Mouse (Mus musculus) layer of hippocampus, adult 2 months (tissue): ENCODE measurements around the gene Kbtbd7. TPM values are rescaled to one million over a fixed set of nuclear protein-coding genes. Genes with fewer than 3 reads are reported as not detected.

Source experiments
- DNase-seq, 2 experiments: peaks; one replicate each; pipeline ENCODE4 v3.0.0; 2022; ENCODE audit warnings: low spot score in 2 of 2
- H3K27ac ChIP-seq: fragments of 200-600 bp; 2 replicates; pipeline ENCODE4 v1.8.1; 2022
- H3K4me3 ChIP-seq: fragments of 200-600 bp; 2 replicates; pipeline ENCODE4 v1.8.1; 2022; ENCODE audit warnings: mild to moderate bottlenecking
- CTCF ChIP-seq: fragments of 200-600 bp; conservative IDR thresholded peaks from 2 replicates; pipeline ENCODE4 v1.8.1; 2022; ENCODE audit warnings: antibody characterized with exemption, mild to moderate bottlenecking, moderate library complexity
- total RNA-seq, 2 experiments: library from RNA; stranded (reverse); gene quantifications; 2 replicates each; pipeline ENCODE4 v1.2.3; 2021

Gene Kbtbd7
- total RNA-seq, 2 experiments from 2014 or later, result 39.9 to 44.0 TPM

GRCm38 (mm10) chr14:79465623-79466022, 39.3 kb downstream of the Kbtbd7 start:
- DNase-seq, result no peak
- no peak overlapping the region for H3K27ac ChIP-seq
- TF ChIP-seq CTCF, result peak; percentile 53
- no peak overlapping the region for H3K4me3 ChIP-seq

- peak; percentile 58 to 64 for DNase-seq
- Histone ChIP-seq H3K4me3 (no peak overlapping the region), H3K27ac (peak overlapping the region; percentile 40; the same call in 1 of the 2 replicates)
- peak; percentile 95 for TF ChIP-seq CTCF
Observed at GRCm38 (mm10) chr14:79467621-79468020, 41.3 kb downstream of the Kbtbd7 start.

- Histone ChIP-seq H3K27ac (no peak overlapping the region), H3K4me3 (no peak overlapping the region)
- no peak for DNase-seq
- TF ChIP-seq CTCF, result no peak
Observed at GRCm38 (mm10) chr14:79473384-79473783, 47.1 kb downstream of the Kbtbd7 start.

Other genes with a start within 250 kb of the Kbtbd7 start
- gene Zfp957, start 179.1 kb upstream of the Kbtbd7 start, total RNA-seq, result not detected
- 10 to 100 TPM; 37.1 to 40.7 TPM for gene Rgcc, start 124.9 kb upstream of the Kbtbd7 start, total RNA-seq
- gene Naa16, start 35.7 kb upstream of the Kbtbd7 start, total RNA-seq, result 10 to 100 TPM; 13.5 to 15.2 TPM
- 1 to 10 TPM; 6.0 to 6.2 TPM for gene Mtrf1, start 28.7 kb upstream of the Kbtbd7 start, total RNA-seq
- gene Kbtbd6, start 25.3 kb downstream of the Kbtbd7 start, total RNA-seq, result 1 to 10 TPM in 1 of 2 experiments, under 1 TPM in 1; 0.91 to 1.2 TPM
- 1 to 10 TPM; 4.6 to 4.8 TPM for gene Elf1, start 54.7 kb downstream of the Kbtbd7 start, total RNA-seq
- gene Wbp4, start 55.0 kb downstream of the Kbtbd7 start, total RNA-seq, result 10 to 100 TPM; 50.4 to 52.8 TPM
- gene Sugt1, start 161.2 kb downstream of the Kbtbd7 start, total RNA-seq, result 10 to 100 TPM; 89.7 to 92.1 TPM
- gene Cnmd, start 235.7 kb downstream of the Kbtbd7 start, total RNA-seq, result 1 to 10 TPM; 1.5 to 1.8 TPM